Mouse (Mus musculus): Measurements from ENCODE around the gene Tmem236. TPM values are rescaled to one million over a fixed set of nuclear protein-coding genes. Genes with fewer than 3 reads are reported as not detected.
"Not testable (repeated sequence)": the region's sequence is repeated elsewhere in the genome, so short reads cannot be mapped to it uniquely, and the experiment has no call there.

The Tmem236 gene
- total and polyA plus RNA-seq, 3 experiments, result 0.05 TPM; not detected in 2

- in situ Hi-C loops (cut with MboI; ENCODE audit: low pct_ligation_motif_present, low pct_unique_long_range_greater_than_20kb, low sequenced_read_pairs) (no loop called here), dilution Hi-C loops (cut with MboI; ENCODE audit: extremely low pct_ligation_motif_present, extremely low pct_unique_long_range_greater_than_20kb, low sequenced_read_pairs) (no loop called here)
- Histone ChIP-seq H3K4me3 (replicated peaks in 1 of 3; ENCODE audit: low read depth in 2 of 3, low read length in 2 of 3, poor library complexity in 1 of 3) (no peak overlapping the region), H3K27me3 (replicated peaks) (no peaks in the 10 kb centered on the region), H3K36me3 (replicated peaks in 1 of 2; ENCODE audit: control insufficient read depth in 1 of 2, insufficient read depth in 1 of 2, low read length in 1 of 2) (no peaks in the 10 kb centered on the region), H3K4me2 (ENCODE audit: insufficient read depth, low read depth, poor library complexity, severe bottlenecking) (no peak overlapping the region), H3K27ac (ENCODE audit: insufficient read depth, low read depth) (no peak overlapping the region), H3K4me1 (ENCODE audit: control insufficient read depth in 1 of 2, insufficient read depth in 2 of 2) (peaks cover 0 to 7% of the 10 kb centered on the region in 2 experiments; a peak in 1 of 4 replicates), H3K79me2 (replicated peaks; ENCODE audit: control insufficient read depth, extremely low read depth, insufficient read depth, poor library complexity, severe bottlenecking) (no peaks in the 10 kb centered on the region), H3K9ac (ENCODE audit: insufficient read depth, low read depth) (no peak overlapping the region), H3K9me3 (replicated peaks; ENCODE audit: low read length) (no peaks in the 10 kb centered on the region)
- TF ChIP-seq NELFE (IDR thresholded peaks at IDR 0.05; ENCODE audit: low read depth, low read length), result no peak
- TF ChIP-seq CHD2 (IDR thresholded peaks at IDR 0.05; ENCODE audit: low read length), result 0 out of 2 replicates have a peak, but pooled peaks have one; percentile 25
- TF ChIP-seq IRF4 (IDR thresholded peaks at IDR 0.05; ENCODE audit: low read depth, low read length), result no peak
- DNase-seq (ENCODE audit: extremely low read depth), result no peak
Measured at GRCm38 (mm10) chr2:14190684-14191083, 16.4 kb downstream of the Tmem236 start.

DNA sequence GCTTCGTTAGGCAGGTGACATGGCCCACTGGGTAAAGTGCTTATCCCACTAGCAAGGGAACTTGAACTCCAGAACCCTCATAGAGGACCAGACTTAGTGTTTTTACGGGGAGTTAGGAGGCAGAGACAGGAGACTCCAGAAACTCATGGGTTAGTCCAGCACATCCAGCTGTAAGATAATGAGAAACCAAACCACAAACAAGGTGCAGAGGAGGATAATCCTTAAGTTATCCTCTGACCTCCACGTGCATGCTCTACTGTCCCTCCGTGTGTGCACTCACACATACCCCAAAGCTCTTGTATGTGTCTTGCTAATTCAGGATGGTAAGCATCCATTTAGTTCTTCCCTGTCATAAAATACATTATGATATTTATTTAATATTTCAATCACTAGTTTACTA lies 17.3 kb downstream of the Tmem236 start:
- dilution Hi-C loops (cut with MboI; ENCODE audit: extremely low pct_ligation_motif_present, extremely low pct_unique_long_range_greater_than_20kb, low sequenced_read_pairs) (no loop called here), in situ Hi-C loops (cut with MboI; ENCODE audit: low pct_ligation_motif_present, low pct_unique_long_range_greater_than_20kb, low sequenced_read_pairs) (no loop called here)
- DNase-seq (ENCODE audit: extremely low read depth), result no peak
- Histone ChIP-seq H3K9ac (ENCODE audit: insufficient read depth, low read depth) (no peak overlapping the region), H3K4me1 (ENCODE audit: control insufficient read depth in 1 of 2, insufficient read depth in 2 of 2) (peaks cover 0 to 7% of the 10 kb centered on the region in 2 experiments; a peak in 1 of 4 replicates), H3K9me3 (replicated peaks; ENCODE audit: low read length) (no peaks in the 10 kb centered on the region), H3K36me3 (replicated peaks in 1 of 2; ENCODE audit: control insufficient read depth in 1 of 2, insufficient read depth in 1 of 2, low read length in 1 of 2) (no peaks in the 10 kb centered on the region), H3K4me2 (ENCODE audit: insufficient read depth, low read depth, poor library complexity, severe bottlenecking) (no peak overlapping the region), H3K79me2 (replicated peaks; ENCODE audit: control insufficient read depth, extremely low read depth, insufficient read depth, poor library complexity, severe bottlenecking) (no peaks in the 10 kb centered on the region), H3K27ac (ENCODE audit: insufficient read depth, low read depth) (no peak overlapping the region), H3K4me3 (replicated peaks in 1 of 3; ENCODE audit: low read depth in 2 of 3, low read length in 2 of 3, poor library complexity in 1 of 3) (no peak overlapping the region), H3K27me3 (replicated peaks) (no peaks in the 10 kb centered on the region)
- no peak for TF ChIP-seq MYC (IDR thresholded peaks at IDR 0.05; ENCODE audit: low read depth, low read length)
- no peak for TF ChIP-seq ELF1 (IDR thresholded peaks at IDR 0.05; ENCODE audit: low read depth, low read length)
- TF ChIP-seq MAX (IDR thresholded peaks at IDR 0.05; ENCODE audit: low read length), result no peak
- no peak for TF ChIP-seq TCF12 (IDR thresholded peaks at IDR 0.05; ENCODE audit: low read depth, low read length)
- TF ChIP-seq MAZ (IDR thresholded peaks at IDR 0.05; ENCODE audit: low read depth, low read length), result no peak
- no peak for TF ChIP-seq ZC3H11A (IDR thresholded peaks at IDR 0.05; ENCODE audit: low read depth, low read length)
- no peak for TF ChIP-seq UBTF (IDR thresholded peaks at IDR 0.05; ENCODE audit: low read depth, low read length)
- no peak for TF ChIP-seq JUND (conservative IDR thresholded peaks at IDR 0.05; ENCODE audit: low read depth, low read length)

GRCm38 (mm10) chr2:14192046-14192445 lies 17.7 kb downstream of the Tmem236 start:
- Histone ChIP-seq H3K9ac (ENCODE audit: insufficient read depth, low read depth) (no peak overlapping the region), H3K79me2 (replicated peaks; ENCODE audit: control insufficient read depth, extremely low read depth, insufficient read depth, poor library complexity, severe bottlenecking) (no peaks in the 10 kb centered on the region), H3K4me3 (replicated peaks in 1 of 3; ENCODE audit: low read depth in 2 of 3, low read length in 2 of 3, poor library complexity in 1 of 3) (no peak overlapping the region), H3K27me3 (replicated peaks) (no peaks in the 10 kb centered on the region), H3K4me1 (ENCODE audit: control insufficient read depth in 1 of 2, insufficient read depth in 2 of 2) (peaks cover 0 to 7% of the 10 kb centered on the region in 2 experiments; a peak in 1 of 4 replicates), H3K4me2 (ENCODE audit: insufficient read depth, low read depth, poor library complexity, severe bottlenecking) (no peak overlapping the region), H3K27ac (ENCODE audit: insufficient read depth, low read depth) (no peak overlapping the region), H3K36me3 (replicated peaks in 1 of 2; ENCODE audit: control insufficient read depth in 1 of 2, insufficient read depth in 1 of 2, low read length in 1 of 2) (no peaks in the 10 kb centered on the region), H3K9me3 (replicated peaks; ENCODE audit: low read length) (no peaks in the 10 kb centered on the region)
- TF ChIP-seq SIN3A (IDR thresholded peaks at IDR 0.05; ENCODE audit: low read length), result no peak
- no peak for TF ChIP-seq GABPA (IDR thresholded peaks at IDR 0.05; ENCODE audit: insufficient replicate concordance, low read depth, low read length)
- TF ChIP-seq PAX5 (IDR thresholded peaks at IDR 0.05; ENCODE audit: low read length), result no peak
- TF ChIP-seq NELFE (IDR thresholded peaks at IDR 0.05; ENCODE audit: low read depth, low read length), result no peak
- TF ChIP-seq ETS1 (conservative IDR thresholded peaks at IDR 0.05; ENCODE audit: low read depth, low read length), result no peak
- TF ChIP-seq ZNF384 (IDR thresholded peaks at IDR 0.05; ENCODE audit: low read depth, low read length), result no peak
- TF ChIP-seq MYC (IDR thresholded peaks at IDR 0.05; ENCODE audit: low read depth, low read length), result no peak
- TF ChIP-seq E2F4 (IDR thresholded peaks at IDR 0.05; ENCODE audit: insufficient replicate concordance, low read depth, low read length), result no peak
- TF ChIP-seq ZKSCAN1 (IDR thresholded peaks at IDR 0.05; ENCODE audit: borderline replicate concordance, low read depth, low read length), result no peak
- no peak for TF ChIP-seq UBTF (IDR thresholded peaks at IDR 0.05; ENCODE audit: low read depth, low read length)
- no peak for TF ChIP-seq CHD2 (IDR thresholded peaks at IDR 0.05; ENCODE audit: low read length)
- no peak for TF ChIP-seq IRF4 (IDR thresholded peaks at IDR 0.05; ENCODE audit: low read depth, low read length)
- TF ChIP-seq POLR2AphosphoS2 (IDR thresholded peaks at IDR 0.05; ENCODE audit: low read depth, low read length), result no peak
- in situ Hi-C loops (cut with MboI; ENCODE audit: low pct_ligation_motif_present, low pct_unique_long_range_greater_than_20kb, low sequenced_read_pairs), result no loop called here
- dilution Hi-C loops (cut with MboI; ENCODE audit: extremely low pct_ligation_motif_present, extremely low pct_unique_long_range_greater_than_20kb, low sequenced_read_pairs), result no loop called here
- peak; percentile 9 for DNase-seq (ENCODE audit: extremely low read depth)

DNA sequence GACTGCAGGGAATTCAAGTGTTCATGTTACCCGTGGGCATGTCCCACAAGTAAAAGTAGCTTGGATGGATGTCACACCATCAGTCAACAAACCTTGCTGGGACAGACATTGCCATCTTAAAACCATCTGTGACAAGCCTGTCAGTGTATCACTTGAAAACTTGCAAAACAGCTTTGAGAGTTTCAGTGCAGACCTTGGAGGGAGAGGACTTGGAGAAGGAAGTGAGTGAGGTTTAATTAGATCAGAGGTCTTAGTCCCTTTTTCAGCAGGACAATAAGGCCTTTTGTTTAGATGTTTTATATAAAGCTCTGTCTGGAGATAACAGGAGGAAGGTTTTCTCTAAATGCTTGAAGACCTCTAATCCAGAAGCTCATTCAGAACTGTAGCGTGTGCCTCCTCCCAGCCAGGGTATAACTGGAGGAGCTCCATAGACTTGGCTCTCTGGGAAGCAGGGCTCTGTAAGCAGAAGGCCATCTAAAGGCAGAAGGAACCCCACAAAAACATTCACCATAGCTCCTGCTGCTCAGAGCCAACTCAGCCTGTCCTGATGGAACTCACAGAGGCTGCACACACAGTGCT lies 24.1 kb downstream of the Tmem236 start:
- H3K27me3 ChIP-seq (replicated peaks); DNase-seq (ENCODE audit: extremely low read depth); H3K4me3 ChIP-seq (replicated peaks in 1 of 3; ENCODE audit: low read depth in 2 of 3, low read length in 2 of 3, poor library complexity in 1 of 3); H3K9ac ChIP-seq (ENCODE audit: insufficient read depth, low read depth); H3K79me2 ChIP-seq (replicated peaks; ENCODE audit: control insufficient read depth, extremely low read depth, insufficient read depth, poor library complexity, severe bottlenecking); H3K36me3 ChIP-seq (replicated peaks in 1 of 2; ENCODE audit: control insufficient read depth in 1 of 2, insufficient read depth in 1 of 2, low read length in 1 of 2); dilution Hi-C loops (cut with MboI; ENCODE audit: extremely low pct_ligation_motif_present, extremely low pct_unique_long_range_greater_than_20kb, low sequenced_read_pairs); H3K4me1 ChIP-seq (ENCODE audit: control insufficient read depth in 1 of 2, insufficient read depth in 2 of 2); H3K4me2 ChIP-seq (ENCODE audit: insufficient read depth, low read depth, poor library complexity, severe bottlenecking); in situ Hi-C loops (cut with MboI; ENCODE audit: low pct_ligation_motif_present, low pct_unique_long_range_greater_than_20kb, low sequenced_read_pairs); H3K27ac ChIP-seq (ENCODE audit: insufficient read depth, low read depth); H3K9me3 ChIP-seq (replicated peaks; ENCODE audit: low read length): not testable (repeated sequence)
